Mouse (Mus musculus) C2C12 (cell line): ENCODE results near the gene Med25.

ENCODE experiments used
- CEBPB ChIP-seq: IDR thresholded peaks from one replicate; pipeline ENCODE4 v1.6.1; 2011; ENCODE audit warnings: low read depth, mild to moderate bottlenecking, control low read depth, moderate library complexity
- CTCF ChIP-seq: IDR thresholded peaks from one replicate; pipeline ENCODE4 v1.5.1; 2011; ENCODE audit not compliant: control insufficient read depth, insufficient read depth, insufficient read length
- FOSL1 ChIP-seq: IDR thresholded peaks from one replicate; pipeline ENCODE4 v1.8.0; 2011; ENCODE audit warnings: mild to moderate bottlenecking, low read length; ENCODE audit not compliant: poor library complexity, insufficient read depth, severe bottlenecking
- MAX ChIP-seq: IDR thresholded peaks from one replicate; pipeline ENCODE4 v1.6.1; 2011; ENCODE audit warnings: mild to moderate bottlenecking, control low read depth
- MYOD1 ChIP-seq: IDR thresholded peaks from one replicate; pipeline ENCODE4 v1.6.1; 2011; ENCODE audit warnings: low read depth; ENCODE audit not compliant: control insufficient read depth, insufficient read length
- MYOG ChIP-seq: IDR thresholded peaks from one replicate; pipeline ENCODE4 v1.6.1; 2011; ENCODE audit not compliant: control insufficient read depth, insufficient read length; ENCODE audit errors: extremely low read depth
- USF1 ChIP-seq: IDR thresholded peaks from one replicate; pipeline ENCODE4 v1.6.1; 2011; ENCODE audit warnings: low read depth, mild to moderate bottlenecking, control low read depth, moderate library complexity

DNA sequence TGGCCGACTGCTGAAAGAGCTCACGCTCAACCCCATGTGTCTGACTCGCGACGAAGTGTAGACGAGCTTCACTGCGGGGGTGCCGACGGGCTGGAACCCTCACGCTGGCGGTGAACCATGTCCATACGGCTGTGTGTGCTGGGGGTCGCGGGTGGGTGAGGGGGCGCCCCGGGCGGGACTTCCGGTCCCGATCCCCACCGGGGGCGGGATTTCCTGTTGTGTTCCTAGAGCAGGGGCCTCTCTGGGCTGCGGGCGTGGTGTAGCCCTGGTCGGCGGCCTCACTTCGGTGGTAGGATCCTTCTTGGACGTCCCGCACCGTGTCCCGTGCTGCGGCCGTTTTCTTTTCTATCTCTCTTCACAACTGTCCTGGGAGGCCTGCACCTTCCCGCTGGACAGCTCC is 42.4 kb downstream of the Med25 start:
- TF ChIP-seq CTCF (no peak), USF1 (no peak), MYOG (no peak), MYOD1 (no peak), MAX (no peak), FOSL1 (no peak), CEBPB (no peak)
